Mouse (Mus musculus): ENCODE results near the gene Zfp958. TPM values are rescaled to one million over a fixed set of nuclear protein-coding genes. Genes with fewer than 3 reads are reported as not detected.
"Not testable (repeated sequence)": the region's sequence is repeated elsewhere in the genome, so short reads cannot be mapped to it uniquely, and the experiment has no call there.

The Zfp958 gene
- polyA plus RNA-seq, 1 experiment: 1.3 TPM

GRCm38 (mm10) chr8:4608896-4609295 lies 4.1 kb upstream of the Zfp958 start:
- Histone ChIP-seq H3K27ac (ENCODE audit: insufficient read depth, low read depth, low read length) (no peak overlapping the region), H3K36me3 (ENCODE audit: control insufficient read depth, insufficient read depth, low read length) (no peaks in the 10 kb centered on the region), H3K4me1 (ENCODE audit: control insufficient read depth, insufficient read depth, low read length) (no peaks in the 10 kb centered on the region), H3K27me3 (replicated peaks; ENCODE audit: control insufficient read depth, insufficient read depth, low read length) (no peaks in the 10 kb centered on the region), H3K4me3 (ENCODE audit: insufficient read depth, low read depth, low read length) (no peak overlapping the region)
- no peak for TF ChIP-seq CTCF (conservative IDR thresholded peaks at IDR 0.05; ENCODE audit: insufficient read depth, insufficient read length, low read depth, low read length)
- DNase-seq: no peak
- 83% methylated on average over 7 of the region's 7 CpGs for WGBS

GRCm38 (mm10) chr8:4611626-4612175 lies 1.3 kb upstream of the Zfp958 start:
- H3K4me3 ChIP-seq (ENCODE audit: insufficient read depth, low read depth, low read length); H3K36me3 ChIP-seq (ENCODE audit: control insufficient read depth, insufficient read depth, low read length); H3K27ac ChIP-seq (ENCODE audit: insufficient read depth, low read depth, low read length); H3K4me1 ChIP-seq (ENCODE audit: control insufficient read depth, insufficient read depth, low read length); H3K27me3 ChIP-seq (replicated peaks; ENCODE audit: control insufficient read depth, insufficient read depth, low read length): not testable (repeated sequence)
- 77% methylated on average over 4 of the region's 4 CpGs for WGBS
- peak; percentile 13 for DNase-seq

GRCm38 (mm10) chr8:4627349-4627748 lies 14.4 kb downstream of the Zfp958 start:
- 98% methylated on average over 1 of the region's 1 CpGs for WGBS
- H3K4me3 ChIP-seq (ENCODE audit: insufficient read depth, low read depth, low read length): no peak overlapping the region
- H3K36me3 ChIP-seq (ENCODE audit: control insufficient read depth, insufficient read depth, low read length): peaks cover 44% of the 10 kb centered on the region
- no peak for TF ChIP-seq CTCF (conservative IDR thresholded peaks at IDR 0.05; ENCODE audit: insufficient read depth, insufficient read length, low read depth, low read length)
- TF ChIP-seq POLR2A (IDR thresholded peaks at IDR 0.05; ENCODE audit: low read depth, low read length): no peak
- no peak for DNase-seq
- no peak overlapping the region for H3K27ac ChIP-seq (ENCODE audit: insufficient read depth, low read depth, low read length)
- no peaks in the 10 kb centered on the region for H3K4me1 ChIP-seq (ENCODE audit: control insufficient read depth, insufficient read depth, low read length)
- H3K27me3 ChIP-seq (replicated peaks; ENCODE audit: control insufficient read depth, insufficient read depth, low read length): no peaks in the 10 kb centered on the region

GRCm38 (mm10) chr8:4637071-4637470 lies 24.1 kb downstream of the Zfp958 start:
- H3K4me1 ChIP-seq (ENCODE audit: control insufficient read depth, insufficient read depth, low read length): no peaks in the 10 kb centered on the region
- H3K4me3 ChIP-seq (ENCODE audit: insufficient read depth, low read depth, low read length): no peak overlapping the region
- TF ChIP-seq CTCF (conservative IDR thresholded peaks at IDR 0.05; ENCODE audit: insufficient read depth, insufficient read length, low read depth, low read length): no peak
- TF ChIP-seq POLR2A (IDR thresholded peaks at IDR 0.05; ENCODE audit: low read depth, low read length): no peak
- peaks cover 2% of the 10 kb centered on the region; the same call in 1 of the 2 replicates for H3K36me3 ChIP-seq (ENCODE audit: control insufficient read depth, insufficient read depth, low read length)
- no peak overlapping the region for H3K27ac ChIP-seq (ENCODE audit: insufficient read depth, low read depth, low read length)
- 91% methylated on average over 4 of the region's 4 CpGs for whole genome bisulfite sequencing
- DNase-seq: no peak
- H3K27me3 ChIP-seq (replicated peaks; ENCODE audit: control insufficient read depth, insufficient read depth, low read length): no peaks in the 10 kb centered on the region

- H3K4me1 ChIP-seq (ENCODE audit: control insufficient read depth, insufficient read depth, low read length); H3K36me3 ChIP-seq (ENCODE audit: control insufficient read depth, insufficient read depth, low read length); H3K27ac ChIP-seq (ENCODE audit: insufficient read depth, low read depth, low read length); H3K4me3 ChIP-seq (ENCODE audit: insufficient read depth, low read depth, low read length); H3K27me3 ChIP-seq (replicated peaks; ENCODE audit: control insufficient read depth, insufficient read depth, low read length); DNase-seq: not testable (repeated sequence)
- 86% methylated on average over 6 of the region's 6 CpGs for WGBS
Observed at GRCm38 (mm10) chr8:4642974-4643373, 30.0 kb downstream of the Zfp958 start.

- H3K36me3 ChIP-seq (ENCODE audit: control insufficient read depth, insufficient read depth, low read length): no peaks in the 10 kb centered on the region
- no peak overlapping the region for H3K4me3 ChIP-seq (ENCODE audit: insufficient read depth, low read depth, low read length)
- no peaks in the 10 kb centered on the region for H3K27me3 ChIP-seq (replicated peaks; ENCODE audit: control insufficient read depth, insufficient read depth, low read length)
- no peak overlapping the region for H3K27ac ChIP-seq (ENCODE audit: insufficient read depth, low read depth, low read length)
- DNase-seq: peak; percentile 45
- TF ChIP-seq POLR2A (IDR thresholded peaks at IDR 0.05; ENCODE audit: low read depth, low read length) (no peak), CTCF (conservative IDR thresholded peaks at IDR 0.05; ENCODE audit: insufficient read depth, insufficient read length, low read depth, low read length) (no peak)
- 85% methylated on average over 7 of the region's 7 CpGs for WGBS
- no peaks in the 10 kb centered on the region for H3K4me1 ChIP-seq (ENCODE audit: control insufficient read depth, insufficient read depth, low read length)
Observed at GRCm38 (mm10) chr8:4656536-4656935, 43.6 kb downstream of the Zfp958 start.

- no peaks in the 10 kb centered on the region for H3K27me3 ChIP-seq (replicated peaks; ENCODE audit: control insufficient read depth, insufficient read depth, low read length)
- no peak for DNase-seq
- H3K36me3 ChIP-seq (ENCODE audit: control insufficient read depth, insufficient read depth, low read length): no peaks in the 10 kb centered on the region
- 88% methylated on average over 17 of the region's 17 CpGs for WGBS
- no peaks in the 10 kb centered on the region for H3K4me1 ChIP-seq (ENCODE audit: control insufficient read depth, insufficient read depth, low read length)
- no peak overlapping the region for H3K4me3 ChIP-seq (ENCODE audit: insufficient read depth, low read depth, low read length)
- TF ChIP-seq CTCF (conservative IDR thresholded peaks at IDR 0.05; ENCODE audit: insufficient read depth, insufficient read length, low read depth, low read length) (no peak), POLR2A (IDR thresholded peaks at IDR 0.05; ENCODE audit: low read depth, low read length) (no peak)
- no peak overlapping the region for H3K27ac ChIP-seq (ENCODE audit: insufficient read depth, low read depth, low read length)
Observed at GRCm38 (mm10) chr8:4675191-4676003, 62.4 kb downstream of the Zfp958 start.
